Mouse (Mus musculus): ENCODE data around the gene Gm40193.
"Not testable (repeated sequence)": the region's sequence is repeated elsewhere in the genome, so short reads cannot be mapped to it uniquely, and the experiment has no call there.

Gene Gm40193

GRCm38 (mm10) chr11:70532839-70533238 is at the start of gene Gm40193:
Gm40193 (minus strand) TSS chr11:70532939.
- no peak for DNase-seq

- no peak for DNase-seq
These were observed 49.5 kb upstream of the Gm40193 start for GRCm38 (mm10) chr11:70582196-70582595.

GRCm38 (mm10) chr11:70580921-70581320 is 48.2 kb upstream of the Gm40193 start:
- DNase-seq: no peak

- DNase-seq: no peak
These were observed 47.6 kb upstream of the Gm40193 start for GRCm38 (mm10) chr11:70580358-70580720.

- DNase-seq: no peak
These were observed 47.1 kb upstream of the Gm40193 start for GRCm38 (mm10) chr11:70579710-70580357.

GRCm38 (mm10) chr11:70578962-70579361 is 46.2 kb upstream of the Gm40193 start:
- DNase-seq: no peak

GRCm38 (mm10) chr11:70577201-70577600 is 44.5 kb upstream of the Gm40193 start:
- no peak for DNase-seq

- DNase-seq: no peak
These were observed 41.1 kb upstream of the Gm40193 start for GRCm38 (mm10) chr11:70573872-70574271.

- DNase-seq: no peak
These were observed 39.7 kb upstream of the Gm40193 start for GRCm38 (mm10) chr11:70572348-70572902.

GRCm38 (mm10) chr11:70571641-70572040 is 38.9 kb upstream of the Gm40193 start:
- no peak for DNase-seq

- DNase-seq: not testable (repeated sequence)
These were observed 37.9 kb upstream of the Gm40193 start for GRCm38 (mm10) chr11:70570614-70571013.

- no peak for DNase-seq
These were observed 33.8 kb upstream of the Gm40193 start for GRCm38 (mm10) chr11:70566586-70566985.

GRCm38 (mm10) chr11:70564276-70564873 is 31.6 kb upstream of the Gm40193 start:
- DNase-seq: no peak

- peak; percentile 23 to 35 for DNase-seq
These were observed 30.9 kb upstream of the Gm40193 start for GRCm38 (mm10) chr11:70563470-70564275.

- no peak for DNase-seq
These were observed 30.3 kb upstream of the Gm40193 start for GRCm38 (mm10) chr11:70562995-70563469.

GRCm38 (mm10) chr11:70562287-70562994 is 29.7 kb upstream of the Gm40193 start, which contains the start of gene Mink1:
Mink1 (plus strand) TSS chr11:70562881.
- DNase-seq: peak; percentile 83 to 95

GRCm38 (mm10) chr11:70561937-70562286 is 29.2 kb upstream of the Gm40193 start:
- DNase-seq: no peak

GRCm38 (mm10) chr11:70557545-70557944 is 24.8 kb upstream of the Gm40193 start:
- no peak for DNase-seq

GRCm38 (mm10) chr11:70553940-70554339 is 21.2 kb upstream of the Gm40193 start:
- DNase-seq: no peak

- DNase-seq: no peak
These were observed 18.8 kb upstream of the Gm40193 start for GRCm38 (mm10) chr11:70551526-70551925.

- DNase-seq: no peak
These were observed 11.8 kb upstream of the Gm40193 start for GRCm38 (mm10) chr11:70544496-70544895.

- no peak for DNase-seq
These were observed 8.7 kb upstream of the Gm40193 start for GRCm38 (mm10) chr11:70541415-70541814.

GRCm38 (mm10) chr11:70540928-70541327 is 8.2 kb upstream of the Gm40193 start:
- no peak for DNase-seq

Data from cerebellum, adult 18-20 months (tissue).